Mouse (Mus musculus) gastrocnemius, postnatal 4 days (tissue): ENCODE measurements around the gene Gm30191. TPM values are rescaled to one million over a fixed set of nuclear protein-coding genes. Genes with fewer than 3 reads are reported as not detected.
A peak's percentile ranks its signal among the peaks of the same experiment; 100 is the strongest.

Experiments used
- DNase-seq, 2 experiments: peaks; one replicate each; pipeline ENCODE4 v3.0.0; 2021 to 2022; ENCODE audit warnings: low spot score in 2 of 2, mixed read lengths in 2 of 2
- long read RNA-seq, 2 experiments: library from polyadenylated mRNA; stranded (forward); transcript quantifications; one replicate each; pipeline ENCODE4 v2.0.0; 2021
- total RNA-seq, 2 experiments: library from RNA; stranded (reverse); gene quantifications; 2 replicates each; pipeline ENCODE4 v1.2.3; 2021

Gm30191 gene
- not detected for total RNA-seq
- long read RNA-seq, experiment 1: 0 reads
- long read RNA-seq, experiment 2: 0 reads

GRCm38 (mm10) chr4:134246719-134247258, at the start of gene Gm30191:
TSS of gene Gm30191 (plus strand) at chr4:134246935.
- DNase-seq: no peak

GRCm38 (mm10) chr4:134199371-134199770, 47.4 kb upstream of the Gm30191 start:
- DNase-seq: no peak

- DNase-seq: no peak
Observed at GRCm38 (mm10) chr4:134202904-134203303, 43.8 kb upstream of the Gm30191 start, which contains the start of gene Gm7534. TSS of gene Gm7534 (minus strand) at chr4:134203004.

- no peak for DNase-seq
Observed at GRCm38 (mm10) chr4:134203340-134203896, 43.3 kb upstream of the Gm30191 start.

- no peak for DNase-seq
Observed at GRCm38 (mm10) chr4:134206488-134207053, 40.2 kb upstream of the Gm30191 start.

GRCm38 (mm10) chr4:134222793-134223600, 23.7 kb upstream of the Gm30191 start:
- DNase-seq: no peak

- no peak for DNase-seq
Observed at GRCm38 (mm10) chr4:134227194-134227593, 19.5 kb upstream of the Gm30191 start, which contains the start of gene Catsper4. TSS of gene Catsper4 (minus strand) at chr4:134227383.

- DNase-seq: no peak
Observed at GRCm38 (mm10) chr4:134230431-134230830, 16.3 kb upstream of the Gm30191 start.

GRCm38 (mm10) chr4:134234876-134235275, 11.9 kb upstream of the Gm30191 start:
- no peak for DNase-seq

- no peak for DNase-seq
Observed at GRCm38 (mm10) chr4:134237582-134238278, 9.0 kb upstream of the Gm30191 start.

GRCm38 (mm10) chr4:134238279-134238651, 8.5 kb upstream of the Gm30191 start, which contains the start of gene Cnksr1:
TSS of gene Cnksr1 (minus strand) at chr4:134238399.
- DNase-seq: peak; percentile 35 to 65

GRCm38 (mm10) chr4:134238686-134239085, 8.0 kb upstream of the Gm30191 start:
- no peak for DNase-seq

GRCm38 (mm10) chr4:134243516-134244250, 3.1 kb upstream of the Gm30191 start, which contains the start of gene E130218I03Rik:
TSS of gene E130218I03Rik (plus strand) at chr4:134243662.
- DNase-seq: no peak

GRCm38 (mm10) chr4:134245148-134245843, 1.4 kb upstream of the Gm30191 start, which contains the start of gene Zfp593:
TSS of gene Zfp593 (minus strand) at chr4:134245592.
- DNase-seq: peak; percentile 95 to 96

GRCm38 (mm10) chr4:134246256-134246655, 479 bp upstream of the Gm30191 start:
- no peak for DNase-seq

GRCm38 (mm10) chr4:134249651-134250050, 2.9 kb downstream of the Gm30191 start:
- peak; percentile 70 to 80 for DNase-seq

GRCm38 (mm10) chr4:134250116-134250929, 3.6 kb downstream of the Gm30191 start:
- no peak for DNase-seq

- DNase-seq: no peak
Observed at GRCm38 (mm10) chr4:134250930-134251240, 4.2 kb downstream of the Gm30191 start.
